Mouse (Mus musculus): ENCODE data around the gene Rnf40.

DNA sequence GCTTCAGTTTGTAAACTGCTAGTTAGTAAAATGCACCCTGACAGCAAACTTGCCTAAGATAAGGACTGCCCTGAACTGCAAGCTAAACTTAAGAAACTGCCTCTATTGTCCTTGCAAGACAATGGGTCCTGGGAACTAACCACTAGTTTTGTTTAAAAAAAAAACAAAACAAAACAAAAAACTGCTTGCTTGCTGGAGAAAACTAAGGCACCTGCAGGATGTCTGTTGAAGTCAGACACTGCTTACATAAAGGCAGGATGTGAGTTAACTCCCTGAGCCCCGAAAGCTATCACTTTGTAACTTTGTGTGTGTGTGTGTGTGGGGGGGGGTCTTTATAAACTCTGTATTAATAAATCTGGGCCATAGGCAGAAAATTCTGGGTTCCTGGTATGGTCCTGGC is 28.3 kb downstream of the Rnf40 start:
- TF ChIP-seq CTCF (IDR thresholded peaks at IDR 0.05; ENCODE audit: borderline replicate concordance, insufficient read depth, low read depth, low read length) = no peak
- no peak for TF ChIP-seq POLR2A (IDR thresholded peaks at IDR 0.05; ENCODE audit: borderline replicate concordance, insufficient read depth, low read length)
